Mouse (Mus musculus): Measurements from ENCODE around the gene Hecw1.

The Hecw1 gene

GRCm38 (mm10) chr13:14522906-14523269 is at the start of gene Hecw1:
Hecw1 (minus strand) TSS chr13:14523228.
- DNase-seq (ENCODE audit: low read depth): no peak

GRCm38 (mm10) chr13:14561336-14561735 is 38.3 kb upstream of the Hecw1 start:
- DNase-seq (ENCODE audit: low read depth): no peak

GRCm38 (mm10) chr13:14552628-14553027 is 29.6 kb upstream of the Hecw1 start:
- DNase-seq (ENCODE audit: low read depth): no peak

GRCm38 (mm10) chr13:14542860-14543259 is 19.8 kb upstream of the Hecw1 start:
- DNase-seq (ENCODE audit: low read depth): no peak

- no peak for DNase-seq (ENCODE audit: low read depth)
These were observed 711 bp downstream of the Hecw1 start for GRCm38 (mm10) chr13:14522128-14522905.

GRCm38 (mm10) chr13:14521746-14522127 is 1.3 kb downstream of the Hecw1 start:
- no peak for DNase-seq (ENCODE audit: low read depth)

- DNase-seq (ENCODE audit: low read depth): no peak
These were observed 3.4 kb downstream of the Hecw1 start for GRCm38 (mm10) chr13:14519605-14520004.

- DNase-seq (ENCODE audit: low read depth): no peak
These were observed 5.5 kb downstream of the Hecw1 start for GRCm38 (mm10) chr13:14517478-14517877.

- DNase-seq (ENCODE audit: low read depth): no peak
These were observed 7.9 kb downstream of the Hecw1 start for GRCm38 (mm10) chr13:14515106-14515505.

GRCm38 (mm10) chr13:14513934-14514333 is 9.1 kb downstream of the Hecw1 start:
- no peak for DNase-seq (ENCODE audit: low read depth)

GRCm38 (mm10) chr13:14506765-14507164 is 16.3 kb downstream of the Hecw1 start:
- DNase-seq (ENCODE audit: low read depth): no peak

- no peak for DNase-seq (ENCODE audit: low read depth)
These were observed 22.8 kb downstream of the Hecw1 start for GRCm38 (mm10) chr13:14500251-14500650.

- DNase-seq (ENCODE audit: low read depth): no peak
These were observed 24.2 kb downstream of the Hecw1 start for GRCm38 (mm10) chr13:14498780-14499179.

GRCm38 (mm10) chr13:14496954-14497353 is 26.1 kb downstream of the Hecw1 start:
- no peak for DNase-seq (ENCODE audit: low read depth)

- DNase-seq (ENCODE audit: low read depth): no peak
These were observed 35.2 kb downstream of the Hecw1 start for GRCm38 (mm10) chr13:14487812-14488211.

GRCm38 (mm10) chr13:14471121-14471520 is 51.9 kb downstream of the Hecw1 start:
- DNase-seq (ENCODE audit: low read depth): no peak

- no peak for DNase-seq (ENCODE audit: low read depth)
These were observed 55.5 kb downstream of the Hecw1 start for GRCm38 (mm10) chr13:14467517-14467916.

GRCm38 (mm10) chr13:14461036-14461435 is 62.0 kb downstream of the Hecw1 start:
- no peak for DNase-seq (ENCODE audit: low read depth)

- DNase-seq (ENCODE audit: low read depth): no peak
These were observed 66.0 kb downstream of the Hecw1 start for GRCm38 (mm10) chr13:14457043-14457442.

- no peak for DNase-seq (ENCODE audit: low read depth)
These were observed 83.5 kb downstream of the Hecw1 start for GRCm38 (mm10) chr13:14439540-14439939.

- no peak for DNase-seq (ENCODE audit: low read depth)
These were observed 94.0 kb downstream of the Hecw1 start for GRCm38 (mm10) chr13:14428845-14429553.

- DNase-seq (ENCODE audit: low read depth): no peak
These were observed 98.2 kb downstream of the Hecw1 start for GRCm38 (mm10) chr13:14424836-14425235.

GRCm38 (mm10) chr13:14413405-14413804 is 109.6 kb downstream of the Hecw1 start:
- DNase-seq (ENCODE audit: low read depth): no peak

GRCm38 (mm10) chr13:14374470-14374869 is 148.6 kb downstream of the Hecw1 start:
- DNase-seq (ENCODE audit: low read depth): no peak

Data from fibroblast of lung, adult 2 months (primary cell).